Mouse (Mus musculus) right cerebral cortex, postnatal 14 days (tissue): ENCODE results near the gene Enpp5.

ENCODE experiments used
- DNase-seq: peaks from one replicate; pipeline ENCODE4 v3.0.0; 2022

The Enpp5 gene

GRCm38 (mm10) chr17:44078631-44079350 lies at the start of gene Enpp5:
TSS of gene Enpp5 (plus strand) at chr17:44078813.
- peak; percentile 88 for DNase-seq

DNA sequence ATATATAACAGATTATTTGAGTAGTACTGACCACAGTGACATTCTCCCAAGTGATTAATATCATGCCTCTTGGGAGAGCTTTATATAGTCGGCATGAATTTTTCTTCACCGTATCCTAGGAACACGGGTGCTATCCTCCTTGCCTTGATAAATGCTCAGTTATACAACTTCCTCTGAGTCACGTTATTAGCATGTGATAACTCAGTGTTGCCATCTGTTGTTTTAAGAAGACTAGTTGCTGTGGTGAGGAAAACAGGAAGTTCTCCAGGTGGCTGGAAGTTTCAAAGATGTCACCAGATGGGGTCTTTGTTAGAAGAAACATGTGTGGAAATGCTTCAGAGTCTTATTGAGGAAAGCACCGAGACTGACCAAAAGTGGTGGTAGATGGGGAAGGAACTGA lies 49.0 kb upstream of the Enpp5 start:
- no peak for DNase-seq

DNA sequence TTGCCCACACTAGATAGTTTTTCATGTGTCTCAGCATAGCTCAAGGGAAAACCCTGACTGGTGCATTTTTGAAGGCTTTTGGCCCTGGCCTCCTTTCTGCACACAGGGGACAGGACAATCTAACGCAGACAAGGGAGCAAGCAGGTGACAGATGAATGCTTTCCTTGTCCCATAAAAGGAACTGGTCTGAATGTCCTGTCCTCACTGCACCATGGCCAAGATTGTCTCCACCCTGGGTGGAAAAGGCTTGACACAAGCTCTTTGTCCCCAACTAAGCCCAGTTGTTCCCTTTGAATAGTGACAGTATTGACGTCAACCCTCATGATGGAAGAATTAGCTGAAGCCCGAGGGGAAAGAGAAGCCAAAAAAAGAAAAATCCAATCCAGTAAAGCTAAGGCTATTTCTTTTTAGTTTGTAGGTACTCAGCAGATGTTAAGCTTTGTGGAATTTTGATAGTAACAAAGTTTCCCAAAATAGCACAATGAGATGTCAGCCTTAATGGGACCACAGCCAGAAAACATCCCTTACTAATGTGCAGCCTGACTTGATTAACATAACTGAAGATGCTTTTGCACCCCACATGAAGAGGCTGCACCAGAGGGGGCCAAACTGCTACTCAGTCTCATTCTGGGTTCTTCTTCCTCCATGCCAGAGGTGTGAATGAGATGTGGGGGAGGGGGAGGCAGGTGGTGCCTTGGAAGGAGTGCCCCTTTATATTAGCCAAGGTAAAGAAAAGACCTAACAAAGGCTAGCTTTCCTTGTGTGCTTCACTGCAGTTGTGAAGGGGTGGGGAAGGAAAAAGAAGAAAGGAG lies 47.6 kb upstream of the Enpp5 start:
- DNase-seq, result no peak

- no peak for DNase-seq
Measured at GRCm38 (mm10) chr17:44035005-44035404, 43.6 kb upstream of the Enpp5 start.

GRCm38 (mm10) chr17:44038656-44039055 lies 40.0 kb upstream of the Enpp5 start:
- peak; percentile 53 for DNase-seq

DNA sequence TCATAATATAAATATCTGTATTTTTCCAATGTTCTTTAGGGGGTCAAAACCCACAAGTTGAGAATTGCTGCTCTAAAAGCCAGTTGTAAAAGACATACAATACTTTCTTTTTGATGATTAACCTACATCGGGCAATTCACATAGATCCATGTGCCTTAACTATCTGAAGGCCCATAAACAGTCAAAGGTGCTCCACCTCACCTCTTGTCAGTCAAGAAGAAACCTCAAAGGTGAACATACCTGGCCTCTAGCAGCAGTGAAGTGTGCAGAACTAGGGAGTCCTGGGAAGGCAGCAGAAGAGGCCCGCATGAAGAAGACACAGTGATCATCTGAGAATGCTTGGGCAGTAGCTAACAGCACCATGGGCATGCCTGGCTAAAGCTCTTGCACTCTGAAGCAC lies 38.2 kb upstream of the Enpp5 start:
- no peak for DNase-seq

GRCm38 (mm10) chr17:44042301-44042700 lies 36.3 kb upstream of the Enpp5 start:
- no peak for DNase-seq

DNA sequence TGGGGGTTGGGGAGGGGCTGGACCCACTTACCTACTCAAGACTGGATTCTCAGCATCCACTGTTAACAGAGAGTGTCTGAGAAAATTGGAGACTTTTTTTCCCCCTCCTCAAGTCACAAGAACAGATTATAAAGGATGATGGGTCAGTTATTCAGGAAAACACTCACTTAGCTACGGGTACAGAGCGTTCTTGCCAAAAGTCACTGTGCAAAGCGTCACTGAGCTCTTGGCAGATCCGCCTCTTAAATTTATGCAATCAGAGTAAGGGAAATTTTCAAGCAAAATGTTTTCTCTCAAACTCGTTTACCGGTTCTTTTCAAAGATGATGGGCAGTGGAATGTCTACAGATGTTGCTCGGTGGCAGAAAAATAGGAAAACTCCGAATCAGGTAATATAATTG lies 35.8 kb upstream of the Enpp5 start:
- no peak for DNase-seq

DNA sequence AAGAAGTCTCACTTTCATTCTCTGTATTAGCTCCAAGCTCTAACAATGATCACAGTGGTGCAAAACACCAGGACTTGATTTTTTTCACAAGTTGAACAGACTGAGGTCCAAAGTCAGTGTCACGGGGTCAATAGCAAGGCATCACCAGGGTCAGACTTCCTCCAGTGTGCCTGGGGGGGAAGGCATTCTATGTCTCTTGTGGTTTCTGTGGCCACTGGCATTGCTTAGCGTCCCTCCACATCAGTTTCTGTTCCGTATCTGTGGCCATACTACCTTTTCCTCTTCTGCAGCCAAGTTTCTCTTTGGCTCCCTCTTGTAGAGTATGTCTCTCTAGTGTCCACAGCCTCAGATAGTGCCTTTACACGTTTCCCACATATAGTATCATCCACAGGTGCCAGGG lies 25.2 kb upstream of the Enpp5 start:
- no peak for DNase-seq

DNA sequence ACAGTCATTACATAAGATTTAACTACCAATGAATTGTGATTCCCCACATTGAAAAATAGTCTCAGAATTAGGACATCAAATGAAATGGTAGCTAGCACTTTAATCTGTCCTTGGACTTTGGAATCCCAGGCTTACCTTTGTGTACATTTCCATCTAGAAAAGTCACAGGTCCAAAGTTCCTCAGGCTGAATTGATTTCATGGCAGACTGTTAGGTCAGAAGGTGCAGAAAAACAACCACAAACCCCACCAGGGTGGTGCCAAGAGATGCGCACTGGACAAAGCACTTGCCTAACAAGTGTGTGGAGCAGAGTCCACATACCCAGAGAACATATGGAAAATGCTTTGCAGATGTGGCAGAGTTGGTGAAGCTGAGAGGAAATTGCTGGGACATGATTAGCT lies 21.5 kb upstream of the Enpp5 start:
- no peak for DNase-seq

DNA sequence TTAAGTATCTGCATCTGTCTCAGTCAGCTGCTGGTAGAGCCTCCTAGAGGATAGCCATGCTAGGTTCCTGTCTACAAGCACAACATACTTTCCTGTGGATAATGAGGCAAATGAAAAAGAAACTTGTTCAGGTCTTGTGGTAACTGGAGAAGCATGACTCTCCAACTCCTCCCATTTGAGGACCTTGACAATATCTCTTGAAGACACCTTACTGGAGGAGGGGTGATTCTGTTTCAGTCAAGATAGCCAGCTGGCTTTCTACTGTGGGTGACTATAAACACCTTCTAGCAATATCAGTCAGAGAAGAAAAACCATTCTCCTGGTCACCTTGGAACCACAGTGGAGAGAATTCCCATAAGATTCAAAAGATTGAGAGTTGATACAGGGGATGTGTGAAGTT lies 20.5 kb upstream of the Enpp5 start:
- DNase-seq, result no peak

DNA sequence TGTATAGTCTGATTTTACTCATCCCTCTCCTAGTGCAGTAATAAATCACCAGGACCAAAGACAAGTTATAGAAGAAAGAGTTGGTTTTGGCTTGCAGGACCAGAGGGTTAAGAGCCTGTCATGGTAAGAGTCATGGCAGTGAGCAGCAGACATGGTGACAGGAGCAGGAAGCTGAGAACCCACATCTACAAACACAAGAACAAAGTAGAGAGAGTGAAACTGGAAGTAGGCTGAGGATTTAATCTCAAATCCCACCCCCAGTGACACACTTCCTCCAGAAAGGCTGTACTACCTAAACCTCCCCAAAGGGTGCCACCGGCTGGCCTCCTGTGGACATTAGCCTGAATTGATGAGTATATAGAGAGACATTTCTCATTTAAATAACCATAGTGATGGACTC lies 17.8 kb upstream of the Enpp5 start:
- no peak for DNase-seq

DNA sequence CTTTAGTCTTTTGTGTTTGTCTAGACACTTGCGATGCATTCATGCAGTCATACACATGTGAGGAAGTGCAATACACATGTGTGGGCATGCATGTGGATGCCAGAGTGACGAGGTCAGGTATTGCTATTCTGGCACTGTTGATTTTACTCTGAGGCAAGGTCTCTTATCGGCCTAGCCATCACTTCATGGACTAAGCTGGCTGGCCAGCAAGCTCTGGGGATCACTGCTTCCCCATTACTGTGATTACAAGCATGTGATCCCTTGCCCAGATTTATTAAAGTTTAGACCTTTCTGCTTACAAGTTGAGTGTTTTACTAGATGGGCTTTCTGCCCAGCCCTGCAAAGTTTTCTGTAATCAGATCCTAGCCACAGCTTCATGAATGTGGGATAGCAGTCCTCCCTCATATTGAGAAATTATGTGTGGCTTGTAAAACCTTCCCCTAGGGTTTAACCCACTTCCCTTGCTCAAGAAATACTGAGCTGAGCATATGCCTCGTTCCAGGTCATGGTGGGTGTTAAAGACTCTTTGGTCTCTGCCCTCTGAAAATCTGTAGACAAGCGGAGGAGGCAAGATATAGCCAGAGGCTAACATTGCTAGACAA lies 17.2 kb upstream of the Enpp5 start:
- no peak for DNase-seq

DNA sequence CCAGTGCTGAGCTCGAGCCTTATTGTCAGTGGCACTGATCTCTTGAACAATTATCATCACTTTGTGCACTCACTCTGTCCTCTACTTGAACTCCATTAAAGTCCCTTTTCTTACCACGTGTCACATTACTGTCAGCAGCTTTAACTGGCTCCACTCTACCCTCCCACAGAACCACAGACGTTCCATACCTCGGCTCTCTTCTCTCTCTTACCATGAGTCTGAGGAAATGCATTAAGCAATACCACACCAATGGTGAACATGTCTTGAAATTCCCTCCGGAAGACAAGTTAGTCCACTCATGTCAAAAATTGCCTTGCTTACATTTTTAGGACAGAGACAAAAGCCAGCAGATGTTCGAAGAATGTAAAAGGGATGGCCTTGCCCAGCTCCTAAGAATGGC lies 9.7 kb upstream of the Enpp5 start:
- no peak for DNase-seq

DNA sequence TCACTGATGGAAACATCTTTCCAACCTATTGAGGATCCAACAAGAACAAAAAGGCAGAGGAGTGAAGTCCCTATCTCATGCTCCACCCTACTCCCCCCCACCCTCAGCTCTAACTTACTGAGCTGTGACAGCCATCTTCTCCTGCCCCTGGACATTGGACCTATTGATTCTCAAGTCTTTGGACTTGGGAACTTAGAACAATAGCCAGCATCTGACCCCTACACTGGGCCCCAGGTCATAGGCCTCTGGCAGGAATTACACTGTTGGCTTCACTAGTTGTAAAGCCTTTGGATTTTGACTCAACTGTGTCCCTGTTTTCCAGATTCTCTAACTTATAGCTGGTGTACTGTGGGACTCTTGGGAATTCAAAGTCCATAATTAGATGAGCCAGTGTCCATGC lies 6.9 kb upstream of the Enpp5 start:
- no peak for DNase-seq

DNA sequence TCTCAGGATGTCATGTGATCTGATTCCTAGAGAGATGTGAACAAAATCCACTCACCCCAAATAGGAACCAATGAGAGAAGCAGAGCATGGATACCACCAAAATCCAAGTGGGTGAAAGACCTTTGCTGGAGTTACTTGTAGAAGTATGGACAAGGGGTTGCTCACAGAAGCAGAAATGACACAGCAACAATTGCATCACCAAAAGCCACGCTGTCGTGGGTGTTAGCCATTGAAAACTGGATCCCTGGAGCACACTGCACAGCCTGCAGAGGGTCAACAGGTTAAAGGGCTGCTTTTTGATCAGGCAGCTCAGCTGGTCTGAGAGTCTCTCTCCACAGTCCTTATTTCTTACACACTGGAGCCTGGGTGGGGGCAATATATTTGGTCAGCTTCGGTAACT lies 3.0 kb upstream of the Enpp5 start:
- DNase-seq, result no peak

DNA sequence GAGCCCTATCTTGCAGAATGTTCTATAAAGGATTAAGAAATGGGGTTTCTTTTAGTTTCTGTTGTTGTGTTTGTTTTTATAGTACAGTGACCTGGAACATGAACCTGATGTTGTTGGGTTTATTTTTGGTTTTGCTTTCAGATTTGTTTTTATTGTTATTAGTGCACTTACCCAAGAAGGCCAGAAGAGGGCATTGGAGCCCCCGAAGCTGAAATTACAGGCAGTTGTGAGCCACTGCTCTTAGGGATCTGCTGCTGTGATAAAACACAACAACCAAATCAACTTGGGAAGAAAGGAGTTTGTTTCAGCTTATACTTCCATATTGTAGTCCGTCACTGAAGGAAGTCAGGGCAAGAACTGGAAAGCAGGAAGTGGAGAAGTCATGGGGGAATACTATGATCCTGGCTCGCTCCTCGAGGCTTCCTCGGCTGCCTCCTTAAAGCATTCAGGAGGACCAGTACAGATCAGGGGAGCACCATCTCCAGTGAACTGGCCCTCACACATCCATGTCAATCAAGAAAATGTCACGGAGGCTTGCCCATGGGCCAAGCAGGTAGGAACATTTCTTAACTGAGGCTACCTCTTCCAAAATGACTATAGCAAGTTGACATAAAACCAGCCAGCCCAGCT lies 2.4 kb upstream of the Enpp5 start:
- DNase-seq, result no peak

GRCm38 (mm10) chr17:44077146-44077842 lies 1.3 kb upstream of the Enpp5 start:
- DNase-seq, result no peak

GRCm38 (mm10) chr17:44077843-44078160 lies 811 bp upstream of the Enpp5 start:
- no peak for DNase-seq

- DNase-seq, result no peak
Measured at GRCm38 (mm10) chr17:44083156-44083555, 4.5 kb downstream of the Enpp5 start.

GRCm38 (mm10) chr17:44088226-44088625 lies 9.6 kb downstream of the Enpp5 start:
- no peak for DNase-seq

DNA sequence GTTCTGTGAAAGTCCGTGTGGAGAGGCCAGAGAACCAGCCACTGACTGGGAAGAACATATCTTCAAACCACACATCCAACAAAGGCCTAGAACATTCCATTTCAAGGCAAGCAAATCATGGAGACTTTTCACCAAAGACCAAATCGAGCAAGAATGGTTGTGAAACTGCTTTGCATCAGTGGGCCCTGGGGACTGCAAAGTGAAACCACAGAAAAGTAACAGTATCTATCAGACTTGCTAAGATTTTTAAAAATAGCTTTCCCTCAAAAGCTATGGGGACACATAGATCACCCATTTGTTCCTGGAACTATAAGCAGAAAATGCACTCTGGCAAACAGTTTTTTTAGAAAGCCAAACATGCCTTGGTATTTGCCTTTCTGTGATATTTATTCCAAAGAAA lies 12.3 kb downstream of the Enpp5 start:
- no peak for DNase-seq

DNA sequence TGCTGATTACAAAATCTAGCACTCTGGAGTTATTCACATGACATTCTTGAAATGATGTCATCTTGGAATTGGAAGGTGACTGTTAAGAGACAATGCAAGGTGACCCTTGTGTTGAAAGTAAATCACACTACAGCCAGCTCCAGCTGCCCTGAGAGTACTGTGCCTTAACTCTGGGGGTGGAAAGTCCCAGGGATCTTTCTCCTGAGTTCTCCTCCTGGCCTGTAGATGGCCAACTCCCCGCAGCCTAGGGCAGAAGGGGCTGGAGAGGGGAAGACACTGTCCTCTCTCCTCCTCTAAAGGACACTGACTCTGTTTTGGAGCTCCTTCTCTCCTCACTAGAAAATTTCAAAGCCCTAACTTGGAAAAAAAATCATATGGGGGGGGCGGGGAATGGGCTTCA lies 12.9 kb downstream of the Enpp5 start:
- DNase-seq, result no peak
